Mouse (Mus musculus) urinary bladder, postnatal 14 days (tissue): Measurements from ENCODE around the gene Lrrk2.
"Not testable (repeated sequence)": the region's sequence is repeated elsewhere in the genome, so short reads cannot be mapped to it uniquely, and the experiment has no call there.

Experiments used
- DNase-seq: peaks from one replicate; pipeline ENCODE4 v3.0.0; 2021; ENCODE audit warnings: low spot score

The Lrrk2 gene

DNA sequence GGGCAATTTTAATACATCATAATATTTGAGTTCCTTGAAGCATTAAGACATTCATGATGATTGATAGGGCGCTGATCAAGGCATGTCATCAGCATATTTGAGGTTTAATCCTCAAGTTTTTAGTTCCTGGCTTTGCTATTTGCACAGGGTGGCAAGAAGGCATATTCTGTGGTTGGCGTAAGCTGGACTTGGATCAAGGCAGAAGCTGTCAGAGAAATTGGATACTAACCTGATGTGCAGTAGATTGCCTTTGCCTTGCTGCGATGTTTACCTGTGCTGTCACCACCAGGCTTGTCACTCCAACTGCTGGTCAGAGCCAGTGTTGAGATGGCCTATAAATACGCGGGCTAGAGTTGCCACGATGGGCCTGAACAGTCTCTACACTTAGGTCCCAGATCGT lies 165.0 kb downstream of the Lrrk2 start, which contains the start of gene Smgc:
Smgc (plus strand) TSS at position 301 of the 400 bp plus-strand sequence.
- DNase-seq = no peak

- not testable (repeated sequence) for DNase-seq
Observed at GRCm38 (mm10) chr15:91864130-91864529, 191.2 kb downstream of the Lrrk2 start.
